Mouse (Mus musculus) E14TG2a.4 (cell line): Measurements from ENCODE around the gene Sap25.

Experiments used
- CTCF ChIP-seq: conservative IDR thresholded peaks from 2 replicates; pipeline ENCODE4 v1.5.1; 2014; ENCODE audit warnings: low read length
- NANOG ChIP-seq: IDR thresholded peaks from 2 replicates; pipeline ENCODE4 v1.6.1; 2014; ENCODE audit warnings: borderline replicate concordance, low read length, mixed read lengths
- POU5F1 ChIP-seq: IDR thresholded peaks from 2 replicates; pipeline ENCODE4 v1.6.1; 2014; ENCODE audit warnings: low read length, borderline replicate concordance

GRCm38 (mm10) chr5:137623937-137624530 is 17.1 kb upstream of the Sap25 start:
- no peak for TF ChIP-seq CTCF
- no peak for TF ChIP-seq POU5F1
- no peak for TF ChIP-seq NANOG
